Mouse (Mus musculus) erythroblast, embryonic 14.5 days (primary cell): ENCODE results near the gene Mical3.

Source experiments
- GATA1 ChIP-seq: IDR thresholded peaks from 2 replicates; pipeline ENCODE4 v1.6.1; 2012; ENCODE audit warnings: low read length, inconsistent platforms, mixed read lengths
- TAL1 ChIP-seq: IDR thresholded peaks from 3 replicates; pipeline ENCODE4 v1.6.1; 2012; ENCODE audit warnings: low read length, inconsistent platforms, mixed read lengths

DNA sequence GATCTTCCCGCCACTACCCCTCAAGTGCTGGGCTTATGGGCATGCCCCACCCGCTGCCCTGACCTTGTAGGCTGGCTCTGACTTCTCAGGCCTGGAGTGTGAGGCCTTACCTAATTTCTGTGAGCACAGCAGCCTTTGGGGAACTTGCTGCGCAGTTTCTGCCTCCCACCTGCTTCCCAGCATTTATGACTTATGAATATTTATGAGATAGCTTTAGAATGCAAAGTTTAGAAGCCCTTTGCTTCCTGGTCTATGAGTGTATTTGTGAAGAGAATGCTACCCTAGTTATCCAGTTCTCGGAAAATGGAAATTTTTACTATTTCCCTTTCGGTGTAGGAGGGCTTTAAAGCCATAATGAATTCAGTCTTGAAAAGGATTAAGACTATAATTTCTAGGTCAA is 2.1 kb downstream of the Mical3 start:
- TF ChIP-seq GATA1 (no peak), TAL1 (no peak)
